Mouse (Mus musculus) ES-CJ7 (cell line): ENCODE measurements at regions not wholly inside any gene's neighbourhood (a gene's known extent, or its start where the extent isn't known, plus 50 kb on each side); places are given as distances from the start of the nearest gene placed in this dataset.

Source experiments
- DNase-seq: peaks from one replicate; pipeline ENCODE4 v3.0.0; 2011; ENCODE audit warnings: low read depth, low spot score

- no peak for DNase-seq
Measured at GRCm38 (mm10) chr4:68179551-68179950, 774.6 kb downstream of the Brinp1 start.

DNA sequence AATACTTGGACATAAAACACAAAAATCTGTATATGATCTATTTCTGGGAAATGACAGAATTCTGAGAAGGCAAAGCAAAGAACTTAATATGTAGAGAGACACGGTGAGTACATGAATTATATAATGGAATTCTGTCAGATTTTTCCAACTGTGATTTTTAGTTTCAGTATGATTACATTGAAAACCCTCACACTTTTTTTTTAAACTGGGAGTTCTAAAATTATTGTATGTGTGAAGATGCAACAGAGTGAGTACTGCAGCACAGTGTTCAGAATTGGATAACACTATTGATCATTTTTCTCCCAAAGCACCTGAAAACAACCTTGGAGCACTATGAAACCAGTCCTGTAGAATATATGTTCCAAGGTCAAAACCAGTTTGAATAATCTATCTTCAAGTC lies 797.7 kb downstream of the Brinp1 start:
- no peak for DNase-seq

GRCm38 (mm10) chr4:68148483-68149069 lies 805.6 kb downstream of the Brinp1 start:
- no peak for DNase-seq

DNA sequence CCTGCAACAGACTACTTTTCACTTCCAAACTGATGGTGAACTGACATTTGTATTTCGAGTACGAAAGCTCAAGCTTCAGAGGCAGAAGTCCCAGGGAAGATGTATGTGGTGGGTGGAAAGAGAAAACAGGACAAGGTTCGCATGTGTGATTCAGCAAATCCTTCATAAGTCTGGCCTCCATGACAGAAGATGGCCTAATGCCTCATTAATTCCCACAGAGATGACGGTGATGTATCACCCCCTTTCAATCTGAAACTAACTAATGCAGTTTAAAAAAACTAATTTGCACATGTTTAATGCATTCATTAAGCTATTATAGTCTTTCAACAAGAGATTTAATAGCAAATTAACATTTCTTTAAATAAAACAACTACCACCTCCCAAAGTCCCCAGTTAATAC lies 826.1 kb downstream of the Brinp1 start:
- no peak for DNase-seq

DNA sequence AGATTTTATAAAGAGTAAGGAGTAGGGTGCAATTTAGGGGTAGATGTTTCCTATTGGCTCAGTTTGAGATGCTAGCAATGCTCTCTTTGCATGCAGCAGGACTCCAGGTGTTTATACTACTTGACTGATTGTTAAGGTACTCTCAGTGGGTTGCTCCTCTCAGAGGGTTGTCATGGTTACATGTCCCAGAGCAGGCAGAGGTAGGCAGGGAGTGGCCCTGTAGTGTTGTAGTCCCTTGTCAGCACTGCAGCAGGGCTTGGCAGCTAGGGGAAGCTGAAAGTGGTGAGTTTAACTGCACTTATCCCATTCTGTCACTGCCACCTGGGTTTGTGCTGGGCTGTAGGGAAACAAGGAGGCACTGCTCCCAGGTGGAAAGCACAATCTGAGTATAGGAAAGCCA lies 839.7 kb downstream of the Brinp1 start:
- peak; percentile 3 for DNase-seq

- DNase-seq: no peak
Measured at GRCm38 (mm10) chr4:68085255-68085654, 868.9 kb downstream of the Brinp1 start.

GRCm38 (mm10) chr4:68056813-68057578 lies 897.2 kb downstream of the Brinp1 start:
- DNase-seq: no peak

- DNase-seq: peak; percentile 75
Measured at GRCm38 (mm10) chr4:68022891-68023303, 931.3 kb downstream of the Brinp1 start.

GRCm38 (mm10) chr4:68011371-68011770 lies 942.8 kb downstream of the Brinp1 start:
- DNase-seq: no peak

GRCm38 (mm10) chr4:67994796-67995283 lies 959.4 kb downstream of the Brinp1 start:
- DNase-seq: no peak

DNA sequence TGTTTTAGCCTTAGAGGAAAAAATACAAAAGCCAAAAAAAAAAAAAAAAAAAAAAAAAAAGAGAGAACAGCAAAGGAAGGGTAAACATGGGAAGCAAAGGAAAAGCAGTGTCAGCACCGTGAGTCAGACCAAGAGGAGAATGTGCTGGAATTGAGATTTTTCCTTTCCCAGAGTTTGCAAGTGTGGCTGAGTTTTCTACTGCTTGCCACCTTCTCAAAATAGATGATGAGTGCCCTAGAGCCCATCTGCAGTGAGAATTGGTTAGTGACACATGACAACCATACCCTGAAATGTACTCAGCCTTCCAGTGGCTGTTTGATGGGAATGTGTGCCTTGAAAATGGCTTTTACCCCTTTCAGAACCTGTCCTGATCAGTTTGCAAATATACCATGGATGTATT lies 990.7 kb downstream of the Brinp1 start:
- DNase-seq: no peak

GRCm38 (mm10) chr4:67948000-67948399 lies 1006.2 kb downstream of the Brinp1 start:
- DNase-seq: no peak

DNA sequence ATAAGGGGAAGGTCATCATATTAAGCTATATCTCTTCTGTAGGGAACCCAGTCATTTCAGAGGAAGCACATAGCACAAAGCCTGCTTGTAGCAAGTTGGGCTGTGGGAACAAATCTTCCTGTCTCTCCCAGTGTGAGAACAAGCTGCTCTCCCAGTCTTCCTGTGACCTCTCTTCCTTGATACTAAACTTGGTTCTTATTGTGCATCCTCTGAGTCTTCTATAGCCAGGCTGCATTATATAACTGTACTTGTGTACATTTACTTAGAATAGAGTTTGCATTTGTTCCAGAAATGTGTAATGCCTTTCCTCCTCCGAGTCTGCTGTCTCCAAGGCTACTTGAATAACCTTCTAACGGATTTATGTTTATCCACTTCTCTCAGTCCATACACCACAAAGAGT lies 1021.7 kb downstream of the Brinp1 start:
- no peak for DNase-seq

- DNase-seq: no peak
Measured at GRCm38 (mm10) chr4:67899109-67899508, 1055.1 kb downstream of the Brinp1 start.

DNA sequence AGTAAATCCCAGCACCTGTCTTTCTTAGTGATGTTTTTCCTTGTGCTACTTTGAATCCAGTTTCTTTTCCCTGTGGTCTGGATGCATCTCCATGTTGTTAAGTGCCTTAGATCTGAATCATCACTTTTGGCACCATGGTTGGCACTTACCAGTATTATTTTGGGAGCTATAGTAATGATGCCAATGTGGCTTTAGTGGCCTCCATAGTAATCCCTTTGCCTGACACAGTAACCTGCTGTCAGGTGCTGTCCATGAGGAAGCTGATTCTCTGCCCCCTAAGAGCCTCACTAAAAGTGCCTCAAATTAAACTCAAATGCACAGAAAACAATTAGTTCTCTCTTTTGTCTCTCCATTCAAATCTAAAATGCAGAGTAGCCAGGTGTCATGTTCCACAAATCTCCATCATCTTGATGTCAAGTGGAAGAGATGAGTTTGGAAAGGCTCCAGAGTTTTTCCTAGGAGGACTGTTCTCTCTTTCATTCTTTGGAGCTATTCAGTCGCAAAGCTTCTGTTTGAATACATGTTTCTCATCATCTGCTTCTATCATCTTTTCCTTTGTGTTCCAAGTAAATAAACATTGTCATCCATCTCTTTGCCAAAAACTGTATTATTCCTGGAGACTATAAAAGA lies 1062.1 kb downstream of the Brinp1 start:
- DNase-seq: no peak

GRCm38 (mm10) chr4:67887954-67888353 lies 1060.6 kb downstream of the Tlr4 start:
- DNase-seq: no peak

- DNase-seq: no peak
Measured at GRCm38 (mm10) chr4:67885204-67885603, 1057.8 kb downstream of the Tlr4 start.

- no peak for DNase-seq
Measured at GRCm38 (mm10) chr4:67862218-67862617, 1034.8 kb downstream of the Tlr4 start.

DNA sequence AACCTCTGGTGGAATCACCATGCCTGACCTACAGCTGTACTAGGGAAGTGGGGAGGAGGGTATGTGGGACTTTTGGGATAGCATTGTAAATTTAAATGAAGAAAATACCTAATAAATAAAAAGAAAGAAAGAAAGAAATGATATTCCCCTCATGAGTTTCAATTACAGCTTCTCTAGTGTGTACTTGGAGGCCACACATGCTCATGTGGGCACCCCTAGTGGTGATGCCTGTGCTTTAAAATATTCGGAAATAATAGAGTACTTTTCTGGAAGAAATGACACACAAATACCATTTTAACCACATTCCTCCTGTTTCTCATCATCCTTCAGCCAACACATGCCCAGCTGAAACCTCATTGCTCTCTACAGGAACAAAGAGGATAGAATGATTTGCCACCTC lies 1034.4 kb downstream of the Tlr4 start:
- DNase-seq: peak; percentile 52

- no peak for DNase-seq
Measured at GRCm38 (mm10) chr4:67853001-67853400, 1025.6 kb downstream of the Tlr4 start.

DNA sequence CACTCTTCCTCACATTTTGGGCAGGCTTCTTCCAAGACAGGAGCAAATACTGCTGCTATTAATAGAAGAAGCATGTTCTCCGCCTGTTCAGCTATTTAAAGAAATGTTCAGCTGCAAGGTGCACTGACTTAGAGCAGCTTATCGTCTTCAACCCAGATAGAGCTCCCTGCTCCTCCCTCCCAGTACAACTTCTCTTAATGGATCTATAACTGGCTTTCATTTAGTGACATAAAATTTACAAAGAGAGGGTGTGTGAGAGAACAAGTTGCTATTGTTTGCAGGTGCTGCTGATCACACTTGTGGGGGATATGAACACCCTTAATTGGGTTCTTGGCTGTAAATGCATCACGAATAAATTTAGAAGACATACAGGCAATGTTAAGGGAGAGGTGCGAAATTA lies 1006.0 kb downstream of the Tlr4 start:
- DNase-seq: no peak

DNA sequence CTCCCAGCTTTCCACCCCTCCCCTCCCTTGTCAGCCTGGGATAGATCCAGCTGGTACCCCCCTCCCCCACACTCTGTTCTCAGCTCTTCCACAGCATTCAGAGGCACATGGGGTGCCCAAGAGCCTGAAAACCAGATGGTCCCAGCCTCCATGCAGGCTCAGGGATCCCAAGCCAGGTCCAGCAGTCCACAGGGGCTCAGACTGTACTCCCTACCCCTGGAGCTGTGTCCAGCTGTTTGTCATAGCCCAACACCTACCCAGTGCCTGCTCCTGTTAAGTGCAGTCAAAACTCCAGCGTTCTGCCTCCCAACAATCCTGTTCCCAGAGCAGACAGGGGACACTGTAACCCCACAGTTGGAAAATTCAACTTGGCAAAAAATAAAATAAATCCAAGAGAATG lies 998.1 kb downstream of the Tlr4 start:
- no peak for DNase-seq

GRCm38 (mm10) chr4:67796050-67796449 lies 968.7 kb downstream of the Tlr4 start:
- no peak for DNase-seq
